8 mouse cellular contexts compared by ENCODE assay signal in the genomic region with DNA sequence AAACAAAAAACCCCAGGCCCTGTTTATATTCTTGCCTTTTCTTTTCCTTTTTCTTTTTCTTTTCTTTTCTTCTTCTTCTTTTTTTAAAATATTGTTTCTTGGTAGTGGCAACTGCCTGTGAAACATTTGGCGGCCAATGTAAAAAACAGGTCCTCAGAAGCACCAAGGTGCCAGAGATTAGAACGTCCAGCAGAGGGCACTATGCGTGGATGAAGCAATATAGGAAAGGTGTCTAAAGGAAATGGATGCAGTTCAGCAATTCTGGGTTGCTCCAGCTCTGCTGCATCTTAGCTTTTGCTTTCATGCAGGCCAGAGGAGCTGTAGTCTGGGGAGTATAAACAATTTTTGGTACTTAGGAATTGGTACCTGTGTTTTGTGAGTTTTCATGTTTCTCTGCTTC. TPM values are rescaled to one million over a fixed set of nuclear protein-coding genes. Genes with fewer than 3 reads are reported as not detected.
DNase-seq lines count a peak whose midpoint lies in the region; ATAC-seq and TF ChIP-seq lines count a peak whose summit lies in the region.
"Had no signal": no experiment of that assay in that cellular context is flagged by ENCODE, and none has a peak within 500 bp of the region (broad histone marks: within the 10 kb centered on the region; RNA-seq: fewer than 3 reads in every experiment).

No protein-coding gene starts in this region.

- intact Hi-C loops in heart, postnatal 10 days (cut with DNase I): loop anchor here (10.0 kb wide), 1 partner anchor 621 kb away; no protein-coding TSS in a partner anchor

- no peak overlapping the region for H3K4me2 ChIP-seq in liver, embryonic 12.5 days
- no peak overlapping the region for H3K4me2 ChIP-seq in liver, postnatal 0 days (ENCODE audit: low read depth, low read length)

- 17% methylated on average over 3 of the region's 3 CpGs for WGBS in liver, embryonic 12.5 days (ENCODE audit: insufficient replicate concordance)
- WGBS in liver, postnatal 0 days (ENCODE audit: insufficient replicate concordance): 20% methylated on average over 3 of the region's 3 CpGs

- H3K9ac ChIP-seq in liver, embryonic 12.5 days: no peak overlapping the region
- H3K9ac ChIP-seq in liver, postnatal 0 days (replicated peaks): no peak overlapping the region

- no peak overlapping the region for H3K4me3 ChIP-seq in liver, embryonic 12.5 days
- no peak overlapping the region for H3K4me3 ChIP-seq in G1E (ENCODE audit: low read depth, low read length)
- no peak overlapping the region for H3K4me3 ChIP-seq in liver, postnatal 0 days (ENCODE audit: low read depth, low read length)

- ATAC-seq in liver, embryonic 12.5 days: no peak
- no peak for ATAC-seq in G1E (ENCODE audit: extremely low read depth, insufficient number of reproducible peaks, low FRiP score, poor library complexity, severe bottlenecking)
- ATAC-seq in liver, postnatal 0 days: no peak

- 0 out of 2 replicates have a peak, but pooled peaks cover 4% of the 10 kb centered on the region for H3K4me1 ChIP-seq in liver, embryonic 12.5 days
- no peaks in the 10 kb centered on the region for H3K4me1 ChIP-seq in G1E (ENCODE audit: insufficient read depth, low read depth, low read length)
- H3K4me1 ChIP-seq in liver, postnatal 0 days (ENCODE audit: insufficient read depth): no peaks in the 10 kb centered on the region

- no peak overlapping the region for H3K27ac ChIP-seq in liver, embryonic 12.5 days
- no peak overlapping the region for H3K27ac ChIP-seq in liver, postnatal 0 days (ENCODE audit: low read depth)

- peak; percentile 14; the same call in 1 of the 2 replicates for TF ChIP-seq CTCF in G1E (IDR thresholded peaks at IDR 0.05; ENCODE audit: low read depth, low read length)
- TF ChIP-seq CTCF in liver, postnatal 0 days (IDR thresholded peaks at IDR 0.05; ENCODE audit: low read depth): peak; percentile 73

- peak; percentile 50 for DNase-seq in liver
- no peak for DNase-seq in G1E (ENCODE audit: low spot score)
- DNase-seq in c-Kit-positive CD71-negative TER-119-negative erythroid progenitor cells, embryonic 14.5 days (ENCODE audit: low read depth): peak; percentile 37
- peak; percentile 43 to 51 for DNase-seq in heart, postnatal 10 days
- peak; percentile 39 for DNase-seq in liver, postnatal 0 days
- peak; percentile 39 for DNase-seq in right cerebral cortex, postnatal 4 days

- H3K36me3 ChIP-seq in liver, embryonic 12.5 days: no peaks in the 10 kb centered on the region
- H3K36me3 ChIP-seq in G1E (replicated peaks): no peaks in the 10 kb centered on the region
- no peaks in the 10 kb centered on the region for H3K36me3 ChIP-seq in liver, postnatal 0 days (replicated peaks; ENCODE audit: insufficient read depth, low read length)

- H3K27me3 ChIP-seq in liver, embryonic 12.5 days (replicated peaks): no peaks in the 10 kb centered on the region
- no peaks in the 10 kb centered on the region for H3K27me3 ChIP-seq in G1E (ENCODE audit: insufficient read depth, low read length)
- no peaks in the 10 kb centered on the region for H3K27me3 ChIP-seq in liver, postnatal 0 days (ENCODE audit: insufficient read depth, low read length)

- H3K9me3 ChIP-seq in liver, embryonic 12.5 days (replicated peaks): no peaks in the 10 kb centered on the region
- H3K9me3 ChIP-seq in G1E (replicated peaks): no peaks in the 10 kb centered on the region
- H3K9me3 ChIP-seq in liver, postnatal 0 days (ENCODE audit: low read length): no peaks in the 10 kb centered on the region

- TF ChIP-seq EP300 in liver, postnatal 0 days (IDR thresholded peaks at IDR 0.05; ENCODE audit: low read depth): no peak

RNA-seq across cellular contexts. Expression of a gene that starts 9.2 kb away (rescaled TPM):
- polyA plus RNA-seq in liver, embryonic 12.5 days (2016; fragmentation: Nextera tagmentation; extraction: Ambion mirVana): not detected in 2 replicates
- total RNA-seq in G1E (2014; fragmentation: Nextera tagmentation): not detected in 2 replicates
- not detected in 2 replicates for total RNA-seq in G1E (2017)
- polyA plus RNA-seq in G1E (2012): not detected in 2 replicates
- not detected for total RNA-seq in heart, postnatal 10 days (2021)
- polyA plus RNA-seq in liver, postnatal 0 days (2015; fragmentation: Nextera tagmentation; extraction: Ambion mirVana): not detected in 2 replicates
- total RNA-seq: gastrocnemius, postnatal 36 days had no signal

RNA-seq across cellular contexts. Expression of a gene that starts 11.4 kb away (rescaled TPM):
- polyA plus RNA-seq in liver, embryonic 12.5 days (2016; fragmentation: Nextera tagmentation; extraction: Ambion mirVana): 16.7 and 18.2 TPM in 2 replicates
- total RNA-seq in G1E (2014; fragmentation: Nextera tagmentation): 16.2 and 17.0 TPM in 2 replicates
- 19.9 and 20.7 TPM in 2 replicates for total RNA-seq in G1E (2017)
- 11.2 and 11.4 TPM in 2 replicates for polyA plus RNA-seq in G1E (2012)
- 1 to 10 TPM; 3.9 to 4.6 TPM for total RNA-seq in heart, postnatal 10 days (2021)
- polyA plus RNA-seq in liver, postnatal 0 days (2015; fragmentation: Nextera tagmentation; extraction: Ambion mirVana): 10.2 and 10.5 TPM in 2 replicates
